Mouse (Mus musculus) spleen, postnatal 4 days (tissue): Measurements from ENCODE around the gene Lyl1.

ENCODE experiments used
- DNase-seq, 2 experiments: peaks; one replicate each; pipeline ENCODE4 v3.0.0; 2022; ENCODE audit warnings: low spot score in 2 of 2

Gene Lyl1

DNA sequence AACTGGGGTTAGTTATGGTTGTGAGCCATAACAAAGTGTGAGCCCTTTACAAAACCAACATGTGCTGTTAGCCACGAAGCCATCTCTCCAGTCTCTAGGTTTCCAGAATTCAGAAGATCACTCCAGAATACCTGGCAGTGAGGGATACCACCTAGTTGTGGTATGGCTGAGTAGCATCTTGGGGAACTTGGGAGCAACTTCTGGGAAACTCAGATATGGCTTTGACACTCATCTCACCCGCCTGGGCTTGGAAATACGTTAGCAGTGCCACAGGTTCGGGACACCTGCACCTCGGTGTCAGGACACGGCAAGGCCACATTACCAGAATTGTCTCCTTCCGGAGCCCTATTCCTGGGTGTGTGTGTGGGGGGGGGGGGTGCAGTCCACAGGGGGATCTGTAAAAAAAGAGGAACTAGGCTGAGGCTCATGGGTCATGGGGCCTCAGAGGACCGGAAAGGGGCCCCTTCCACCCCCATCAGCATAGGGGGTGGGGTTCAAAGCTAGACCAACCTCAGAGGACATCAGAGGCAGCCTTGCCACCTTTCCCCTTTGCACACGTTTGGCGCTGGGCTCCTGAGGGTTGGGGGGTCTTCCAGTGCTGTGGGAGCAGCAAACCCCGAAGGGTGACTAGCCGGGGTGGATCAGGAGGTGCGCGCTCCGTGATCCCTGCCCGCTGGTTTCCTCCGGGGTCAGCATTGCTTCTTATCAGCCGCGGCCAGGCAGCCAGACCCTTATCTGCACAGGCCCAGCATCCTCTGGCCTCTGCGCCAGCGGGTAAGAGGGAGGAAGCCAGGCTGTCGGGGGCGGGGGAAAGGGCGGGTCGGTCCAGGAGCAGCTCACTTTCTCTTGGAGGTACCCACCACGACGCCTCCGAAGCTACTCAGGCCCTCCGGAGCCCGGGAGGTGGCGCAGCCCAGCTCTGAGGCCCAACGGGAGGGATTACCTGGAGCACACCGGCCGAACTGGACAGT lies at the start of gene Lyl1:
TSS of gene Lyl1 (plus strand) at position 517 of the 971 bp plus-strand sequence.
- DNase-seq: peak; percentile 95 to 96

DNA sequence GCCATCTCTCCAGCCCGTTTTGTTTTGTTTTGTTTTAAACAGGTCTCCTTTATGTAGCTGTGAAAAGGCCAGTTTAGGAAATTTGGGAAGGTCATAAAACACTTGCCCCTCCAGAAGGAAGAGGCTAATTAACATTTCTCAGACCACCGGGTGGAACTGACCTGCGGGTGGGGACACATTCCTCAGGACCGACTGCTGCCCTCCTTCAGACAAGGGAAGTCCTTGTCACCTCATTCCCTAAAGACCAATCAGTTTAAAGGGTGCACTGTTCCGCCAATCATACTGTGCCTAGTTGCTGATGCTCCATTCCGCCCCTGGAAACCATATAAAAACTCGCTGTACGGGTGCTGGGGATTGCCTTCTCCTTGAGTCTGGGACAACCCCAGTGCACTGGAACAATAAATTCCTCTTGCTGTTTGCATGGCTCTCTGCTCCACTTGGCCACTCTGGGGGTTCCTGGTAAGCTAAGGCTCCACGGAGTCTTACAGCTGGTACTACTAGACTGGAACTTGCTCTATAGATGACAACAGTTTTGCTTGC lies 48.1 kb upstream of the Lyl1 start:
- peak in 1 of 2 experiments; percentile 55 for DNase-seq

DNA sequence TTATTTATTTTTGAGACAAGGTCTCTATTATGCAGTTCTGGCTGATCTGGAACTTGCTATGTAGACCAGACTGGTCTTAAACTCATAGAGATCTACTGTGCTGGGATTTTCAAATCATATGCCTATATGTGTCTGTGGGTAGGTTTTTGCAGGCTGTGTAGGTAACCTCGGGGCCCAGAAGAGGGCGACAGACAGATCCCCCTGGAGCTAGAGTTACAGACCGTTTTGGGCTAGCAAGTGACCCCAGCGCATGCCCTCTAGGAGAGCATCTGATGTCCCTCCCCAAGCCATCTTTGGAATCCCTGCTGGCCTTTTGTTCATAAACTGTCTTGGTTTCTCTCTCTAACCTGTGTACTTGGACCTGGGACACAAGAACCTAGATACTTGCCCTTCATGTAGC lies 46.7 kb upstream of the Lyl1 start:
- DNase-seq: peak in 1 of 2 experiments; percentile 69

DNA sequence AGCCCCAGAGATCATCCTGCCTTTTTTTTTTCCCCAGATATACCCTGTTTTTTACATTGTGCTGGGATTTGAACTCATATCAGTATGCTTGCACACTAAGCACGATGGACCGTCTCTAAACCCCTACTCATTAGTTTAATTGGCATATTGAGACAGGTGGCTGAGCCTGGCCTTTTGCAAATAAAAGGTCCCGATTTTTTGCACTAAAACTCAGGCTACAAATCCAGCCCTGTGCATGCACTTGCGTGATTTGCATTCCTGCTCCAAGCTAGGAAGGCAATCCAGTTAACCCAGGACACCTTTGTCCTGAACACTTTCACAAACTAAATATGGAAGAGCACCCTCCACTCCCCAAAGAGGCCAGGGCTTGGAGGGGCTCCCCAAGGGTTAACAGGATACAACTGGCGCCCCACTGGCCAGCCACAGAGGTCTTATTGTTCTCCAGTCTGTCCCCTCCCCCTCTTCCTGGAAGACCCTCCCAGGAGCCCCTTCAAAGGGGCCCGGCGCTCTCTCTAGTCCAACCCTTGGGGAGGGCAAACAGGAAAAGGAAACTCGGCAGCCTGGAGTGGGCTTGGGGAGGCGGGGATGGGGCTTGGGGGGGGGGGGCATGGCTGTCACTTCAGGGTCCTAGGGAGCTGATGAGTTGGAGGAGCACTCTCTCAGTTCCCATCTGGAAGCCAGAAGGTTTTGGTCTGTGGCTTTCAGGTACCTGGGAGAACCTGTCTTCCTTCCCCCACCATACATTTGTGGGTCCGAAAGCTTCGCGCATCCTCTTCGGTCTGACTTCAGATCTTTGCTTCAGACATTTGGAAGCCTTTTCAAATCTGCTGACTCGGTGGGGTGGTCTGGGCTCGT lies 45.7 kb upstream of the Lyl1 start:
- no peak for DNase-seq

DNA sequence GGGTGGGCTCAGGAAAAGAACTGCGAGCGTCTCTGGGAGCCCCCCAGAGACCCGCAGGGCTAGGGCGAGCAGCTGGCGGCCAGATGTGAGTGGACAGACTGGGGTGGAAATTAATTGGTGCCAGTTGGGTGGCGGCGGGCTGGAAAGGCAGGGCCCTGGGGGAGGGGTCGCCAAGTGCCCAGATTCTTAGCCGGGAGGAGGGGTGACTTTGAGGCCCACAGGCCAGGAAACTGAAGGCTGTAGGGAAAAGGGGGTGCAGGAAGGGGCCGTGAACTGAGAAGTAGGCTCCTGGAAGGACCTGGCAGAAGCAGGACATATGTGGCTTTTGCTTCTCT lies 45.1 kb upstream of the Lyl1 start:
- DNase-seq: no peak

DNA sequence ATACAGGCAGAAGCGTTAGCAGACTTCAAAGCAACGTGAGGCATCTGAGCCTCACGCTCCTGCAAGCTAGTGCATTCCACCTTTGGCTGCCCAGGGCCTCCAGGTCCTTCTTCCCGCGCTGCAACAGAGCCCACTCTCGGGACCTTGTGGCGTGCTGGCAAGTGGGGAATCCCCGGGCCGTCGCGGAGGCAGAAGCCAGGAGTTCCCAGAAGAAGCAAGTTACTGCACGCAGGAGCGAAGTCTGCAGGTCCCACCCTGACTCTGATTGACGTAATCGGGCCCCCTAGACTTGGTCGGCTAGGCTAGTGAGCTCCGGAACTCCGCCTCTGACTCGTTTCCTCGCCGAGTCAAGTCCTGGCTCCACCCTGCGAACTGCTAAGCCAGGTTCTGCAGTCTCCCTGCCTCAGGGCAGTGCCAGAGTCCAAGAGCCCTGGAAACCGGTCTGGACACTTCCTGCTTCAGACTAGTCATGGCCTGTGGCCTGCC lies 44.6 kb upstream of the Lyl1 start:
- peak; percentile 70 to 83 for DNase-seq

DNA sequence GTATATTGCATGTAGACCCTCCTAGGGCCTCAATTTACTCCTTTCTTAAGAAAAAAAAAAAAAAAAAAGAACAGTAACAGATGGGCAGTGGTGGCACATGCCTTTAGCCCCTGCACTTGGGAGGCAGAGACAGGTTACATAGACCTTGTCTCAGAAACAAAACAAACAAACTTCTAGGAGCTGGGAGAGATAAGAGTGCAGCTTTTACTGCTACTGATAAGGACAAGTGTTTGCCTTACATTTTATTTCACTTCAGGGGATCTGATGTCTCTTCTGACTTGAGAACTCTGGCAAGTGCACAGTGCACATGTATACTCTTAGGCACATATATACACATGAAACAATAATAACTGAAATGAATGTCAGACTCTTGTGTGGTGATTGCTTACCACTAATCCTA lies 44.1 kb upstream of the Lyl1 start:
- no peak for DNase-seq

DNA sequence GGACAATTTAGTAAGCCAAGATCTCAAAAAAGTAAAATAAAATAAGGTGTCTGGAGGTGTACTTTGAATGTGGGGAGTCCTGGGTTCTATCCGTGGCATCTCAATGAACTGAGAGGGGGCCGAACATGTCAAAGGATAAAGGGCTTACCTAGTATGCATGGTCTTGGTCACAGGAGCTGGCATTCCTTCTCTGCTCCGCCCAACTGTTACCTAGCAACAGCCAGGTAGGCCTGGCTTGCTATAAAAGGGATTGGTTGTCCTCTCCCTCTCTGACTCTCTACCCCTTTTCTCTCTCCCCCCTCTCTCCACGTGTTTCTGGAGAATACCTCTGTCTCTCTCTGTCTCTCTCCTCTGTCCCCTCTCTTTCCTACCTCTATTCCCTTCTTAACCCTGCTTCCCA lies 43.6 kb upstream of the Lyl1 start:
- DNase-seq: no peak

DNA sequence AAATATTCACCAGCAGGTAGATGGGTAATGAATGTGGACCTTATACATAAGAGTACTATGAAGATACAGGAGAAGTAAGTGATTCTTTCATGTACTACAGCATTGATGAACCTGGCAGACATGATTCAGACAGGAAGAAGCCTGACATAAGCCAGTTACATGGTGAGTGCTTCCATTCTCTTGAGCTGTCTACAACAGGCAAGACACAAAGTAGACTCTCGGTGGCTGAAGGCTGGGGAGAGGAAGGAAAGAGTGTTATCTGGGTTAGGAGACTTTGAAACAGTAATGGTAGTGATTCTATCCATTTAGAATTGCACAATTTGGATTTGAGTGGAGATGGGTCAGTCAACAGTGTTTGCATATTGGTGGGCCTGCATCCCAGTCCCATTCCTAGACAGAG lies 42.3 kb upstream of the Lyl1 start:
- no peak for DNase-seq

DNA sequence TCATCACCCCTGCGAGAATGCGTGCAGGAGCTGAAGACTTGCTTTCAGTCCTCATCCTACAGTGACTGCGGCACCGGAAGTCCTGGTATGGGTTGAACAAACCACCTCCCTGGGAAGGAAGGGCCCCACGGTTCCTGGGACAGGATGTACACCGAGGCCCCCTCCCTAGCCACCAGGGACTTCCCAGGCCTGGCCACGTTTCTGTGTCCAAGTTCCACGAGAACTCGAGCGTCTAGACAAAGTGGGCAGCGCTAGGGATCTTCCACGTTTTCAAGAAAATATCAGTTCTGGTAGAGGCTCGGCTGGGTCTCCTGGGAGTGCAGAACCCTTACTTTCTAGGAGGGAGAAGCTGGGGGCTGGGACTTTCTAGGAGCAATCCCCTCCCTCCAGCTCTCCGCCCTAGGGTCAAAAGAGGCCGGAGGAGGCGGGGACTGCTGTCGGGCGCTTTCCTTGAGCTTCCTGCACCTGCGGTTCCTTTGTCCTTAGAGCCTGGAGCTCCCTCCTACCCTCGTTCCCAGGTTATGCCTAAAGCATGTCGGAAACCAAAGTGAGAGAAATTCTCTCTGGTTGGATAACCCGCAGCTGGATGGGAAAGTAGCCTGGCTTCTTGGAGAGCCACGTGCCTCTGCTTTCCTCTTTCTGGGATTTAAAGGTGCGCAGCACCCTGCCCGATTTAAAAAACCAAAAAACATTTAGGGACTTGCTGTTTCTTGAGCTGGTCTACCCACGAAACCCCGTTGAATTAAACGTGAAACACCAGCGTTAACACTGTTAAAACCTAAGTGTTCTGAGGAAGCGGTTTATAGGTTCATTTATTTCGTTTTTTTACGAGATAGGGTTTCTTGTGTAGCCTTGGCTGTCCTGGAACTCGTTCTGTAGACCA lies 41.1 kb upstream of the Lyl1 start:
- peak; percentile 53 to 79 for DNase-seq

DNA sequence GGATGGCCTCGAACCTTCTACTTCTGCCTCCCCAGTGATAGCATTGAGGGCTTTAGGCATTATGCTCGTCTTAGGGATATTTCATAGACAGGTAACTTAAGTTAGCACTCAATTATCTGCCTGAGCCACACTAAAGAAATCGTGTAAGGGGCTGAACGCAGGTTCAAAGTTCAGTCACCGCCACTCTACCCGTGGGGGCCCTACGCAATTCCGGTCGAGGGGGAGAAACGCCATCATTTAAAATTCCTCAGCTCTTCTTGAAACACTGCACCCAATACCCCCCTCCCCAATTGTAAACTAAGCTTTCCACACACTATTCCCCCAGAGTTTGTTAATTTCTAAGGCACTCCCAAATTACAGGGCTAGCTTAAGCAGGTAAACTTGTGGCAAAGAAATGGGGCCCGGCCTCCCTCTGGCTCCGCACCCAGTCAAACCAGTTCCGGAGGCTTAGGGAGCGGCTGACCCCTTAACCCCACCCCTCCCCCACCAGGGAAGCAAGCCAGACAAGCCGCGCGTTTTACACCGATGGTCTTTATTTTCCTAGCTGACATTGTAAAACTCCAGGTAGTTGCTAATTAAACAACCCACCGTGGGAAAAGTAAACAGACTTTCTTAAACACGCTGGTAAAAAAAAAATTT lies 40.3 kb upstream of the Lyl1 start:
- peak; percentile 50 to 80 for DNase-seq

DNA sequence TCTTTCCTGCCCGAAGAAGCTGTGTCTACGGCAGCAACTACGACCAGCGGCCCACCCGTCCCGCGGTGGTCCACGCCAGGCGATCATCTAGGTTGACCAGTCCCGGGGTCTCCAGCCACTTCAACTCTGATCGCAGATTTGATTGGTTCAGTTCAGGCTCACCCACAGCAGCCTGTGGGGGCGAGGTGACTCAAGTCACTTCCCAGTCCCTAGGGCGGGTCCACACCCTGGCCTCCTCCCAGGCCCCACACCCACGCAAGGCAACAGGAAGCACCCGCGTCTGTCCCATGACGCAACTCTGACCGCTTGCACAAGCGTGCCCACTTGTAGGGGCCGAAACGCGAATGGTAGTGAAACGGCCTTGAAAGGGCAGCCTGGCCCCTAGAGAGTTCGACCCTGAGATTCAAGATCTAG lies 39.8 kb upstream of the Lyl1 start:
- peak; percentile 86 to 90 for DNase-seq

DNA sequence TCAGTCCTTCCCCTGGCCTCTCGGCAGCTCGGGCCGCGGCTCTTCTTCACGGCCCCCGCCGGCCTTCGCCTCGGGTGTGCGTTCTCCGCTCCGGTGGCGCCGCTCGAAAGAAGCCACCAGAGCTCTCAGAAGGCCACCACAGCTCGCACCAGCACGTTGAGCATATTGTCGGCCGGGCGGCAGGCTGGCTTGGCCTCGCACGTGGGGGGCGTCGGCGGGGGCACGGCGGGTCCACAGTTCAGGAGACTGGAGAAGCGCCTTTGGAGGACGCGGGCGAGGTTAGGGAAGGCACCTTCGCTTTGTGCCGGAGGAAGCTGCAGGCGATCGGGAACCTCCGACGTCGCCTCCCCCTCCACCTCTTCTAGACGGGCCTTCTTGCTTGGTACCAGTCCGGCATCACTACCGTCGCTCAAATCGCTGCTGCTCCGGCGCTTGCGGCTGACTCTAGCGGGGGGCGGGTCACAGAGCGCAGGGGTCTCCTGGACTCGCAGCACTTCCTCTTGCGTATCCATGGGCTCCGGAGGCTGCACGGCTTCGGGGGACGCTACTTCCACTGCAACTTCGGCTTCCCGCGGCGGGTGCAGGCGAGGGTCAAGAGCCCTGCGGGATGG lies 39.2 kb upstream of the Lyl1 start:
- peak; percentile 61 to 86 for DNase-seq

DNA sequence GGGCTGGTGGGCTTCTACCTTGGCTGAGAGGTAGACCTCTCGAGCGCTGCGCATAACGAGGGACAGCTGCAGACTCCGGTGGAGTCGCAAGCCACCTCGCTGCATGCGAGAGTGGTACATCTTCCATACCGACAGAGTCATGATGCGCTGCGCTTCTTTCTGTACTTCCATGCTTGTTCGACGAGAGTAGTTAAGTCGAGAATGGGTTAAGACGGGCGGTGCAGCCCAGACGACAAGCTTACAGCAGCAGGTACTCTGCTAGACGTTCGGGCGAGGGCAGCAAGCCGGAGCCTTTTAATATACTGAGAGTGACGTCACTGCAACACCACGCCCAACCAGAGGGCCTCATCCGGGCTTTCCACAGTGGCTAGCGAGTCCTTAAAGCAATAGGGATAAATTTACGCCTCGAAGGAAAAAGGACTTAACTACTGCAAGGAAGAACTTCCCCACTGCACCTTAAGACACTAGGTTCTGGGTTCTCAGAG lies 38.6 kb upstream of the Lyl1 start, which contains the start of gene Ier2:
TSS of gene Ier2 (minus strand) at position 272 of the 485 bp plus-strand sequence.
- peak; percentile 91 to 95 for DNase-seq

DNA sequence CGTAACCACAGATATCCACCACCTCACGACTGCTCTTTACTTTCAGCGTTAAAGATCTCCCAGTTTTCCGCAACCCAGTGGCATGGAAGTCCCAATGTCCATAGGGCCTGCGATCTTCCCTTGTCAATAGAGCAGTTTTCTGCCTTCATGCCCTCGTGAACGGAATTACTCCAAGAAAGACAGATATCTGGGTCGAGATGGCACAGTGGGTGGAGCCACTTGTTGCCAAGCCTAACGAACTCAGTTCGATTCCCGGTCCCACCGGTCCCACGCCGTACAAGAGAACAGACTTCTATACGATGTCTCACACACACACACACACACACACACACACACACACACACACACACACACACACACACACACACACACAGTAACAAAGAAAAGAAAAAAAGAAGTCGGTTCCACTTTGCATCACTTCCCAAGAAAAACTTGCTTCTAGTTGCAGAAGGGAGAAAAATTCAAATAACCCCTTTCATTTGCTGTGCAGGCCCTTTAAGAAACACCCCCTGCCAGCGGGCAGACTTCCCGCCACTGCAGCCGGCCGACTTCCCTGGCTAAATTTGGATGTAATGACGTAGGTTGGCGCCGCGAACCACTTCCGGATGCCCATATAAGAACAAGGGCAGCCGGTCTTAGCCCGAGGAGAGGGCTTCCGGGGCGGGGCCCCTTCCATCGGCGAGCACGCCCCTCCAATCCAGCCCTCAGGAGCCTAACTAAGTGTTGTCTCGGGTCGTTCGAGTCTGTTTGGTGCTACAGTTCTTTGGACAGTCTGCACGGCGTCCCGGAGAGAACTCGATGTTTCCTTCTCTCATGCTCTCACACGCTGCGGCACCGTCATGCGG lies 37.6 kb upstream of the Lyl1 start:
- peak; percentile 94 to 95 for DNase-seq

DNA sequence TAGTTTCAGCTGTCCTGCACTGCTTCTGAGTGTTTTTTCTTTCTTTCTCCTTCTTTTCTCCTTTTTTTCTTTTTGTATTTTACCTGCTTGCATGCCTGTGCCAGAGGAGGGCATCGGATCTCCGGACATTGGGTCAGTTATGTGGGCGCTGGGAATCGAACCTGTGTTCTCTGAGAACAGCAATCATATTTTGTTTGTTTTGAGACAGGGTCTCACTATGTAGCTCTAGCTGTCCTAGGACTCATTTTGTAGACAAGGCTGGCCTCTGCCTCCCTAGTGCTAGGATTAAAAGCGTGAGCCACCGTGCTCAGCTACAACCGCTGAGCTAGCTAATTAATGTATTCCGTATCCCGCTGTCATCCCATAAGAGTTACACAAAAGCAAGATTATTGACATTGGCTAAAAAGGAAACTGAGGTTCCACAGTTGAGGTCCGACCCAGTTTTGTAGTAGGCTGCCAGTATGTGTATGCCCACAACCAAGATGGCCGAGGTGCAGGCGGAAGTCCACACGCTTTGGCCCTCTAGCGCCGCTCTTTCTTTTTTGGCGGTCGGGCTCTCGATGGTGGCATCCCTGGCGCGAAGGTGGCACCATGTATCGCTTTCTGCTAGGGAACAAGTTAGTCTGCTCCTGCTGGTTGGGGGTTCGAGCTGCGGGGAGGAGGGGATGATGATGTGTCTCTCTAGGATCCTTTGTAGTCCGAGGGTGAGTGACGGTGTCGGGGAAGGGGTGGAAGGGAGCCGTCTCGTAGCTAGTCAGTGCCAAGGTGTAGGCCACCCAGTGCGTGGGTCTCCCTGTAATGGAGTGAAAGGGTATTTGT lies 36.5 kb upstream of the Lyl1 start:
- DNase-seq: peak; percentile 83 to 90

DNA sequence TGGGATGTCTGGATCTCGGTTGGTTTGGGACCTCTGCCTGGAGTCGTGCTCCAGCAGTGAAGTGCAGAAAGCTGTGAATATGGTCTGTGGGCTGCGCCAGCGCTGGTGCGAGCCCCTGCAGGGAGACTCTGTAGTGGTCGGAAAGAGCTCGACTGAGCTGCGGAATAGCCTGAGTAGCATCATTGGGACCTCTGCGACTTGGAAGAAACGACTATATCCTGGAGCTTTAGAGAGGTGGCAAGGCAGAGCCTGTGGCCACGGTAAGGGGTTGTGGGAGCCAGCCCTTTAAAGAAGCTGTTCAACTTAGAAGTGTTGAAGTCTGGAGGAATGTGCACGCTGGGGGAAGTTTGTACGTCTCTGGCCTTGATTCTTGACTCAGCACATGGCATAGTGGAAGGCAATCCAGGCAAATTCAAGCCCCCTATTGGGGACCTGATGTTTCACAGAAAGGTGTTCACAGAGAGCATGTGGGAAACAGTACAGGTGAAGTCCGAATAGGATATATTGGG lies 35.8 kb upstream of the Lyl1 start:
- no peak for DNase-seq

DNA sequence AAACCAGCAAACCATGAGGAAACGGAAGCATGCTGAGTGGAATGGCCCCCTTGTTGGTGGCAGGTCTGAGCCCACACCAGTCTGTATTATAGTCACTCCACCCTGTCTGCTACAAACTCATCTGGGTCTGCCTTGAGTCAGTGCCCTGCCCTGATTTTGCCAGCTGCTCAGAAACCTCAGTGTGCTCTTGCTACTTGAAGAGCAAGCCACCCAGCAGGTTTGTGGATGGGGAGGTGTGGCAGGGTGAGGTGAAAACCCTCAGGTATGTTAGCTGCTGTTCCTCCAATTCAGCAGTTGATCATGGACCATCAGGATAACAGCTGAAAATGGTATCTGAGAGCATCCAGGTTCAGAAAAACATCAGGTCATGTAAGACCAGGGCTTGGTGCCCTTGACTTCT lies 33.2 kb upstream of the Lyl1 start:
- DNase-seq: no peak
